Mouse (Mus musculus) midbrain, embryonic 10.5 days (tissue): Measurements from ENCODE around the gene Thap11. TPM values are rescaled to one million over a fixed set of nuclear protein-coding genes. Genes with fewer than 3 reads are reported as not detected.
A peak's percentile ranks its signal among the peaks of the same experiment; 100 is the strongest.
"Not testable (repeated sequence)": the region's sequence is repeated elsewhere in the genome, so short reads cannot be mapped to it uniquely, and the experiment has no call there.

ENCODE experiments used
- DNase-seq: peaks from one replicate; pipeline ENCODE4 v3.0.0-alpha.2; 2017; ENCODE audit warnings: low spot score
- H3K27ac ChIP-seq: fragments of 300-500 bp; sonication (generic); replicated peaks from 2 replicates; pipeline ENCODE4 v1.5.1; 2016; ENCODE audit warnings: mild to moderate bottlenecking
- H3K27me3 ChIP-seq: fragments of 300-500 bp; sonication (generic); 2 replicates; pipeline ENCODE4 v1.6.1; 2016; ENCODE audit warnings: low read depth, mild to moderate bottlenecking; ENCODE audit not compliant: poor library complexity, severe bottlenecking
- H3K36me3 ChIP-seq: fragments of 300-500 bp; sonication (generic); 2 replicates; pipeline ENCODE4 v1.6.1; 2016; ENCODE audit warnings: mild to moderate bottlenecking, moderate library complexity
- H3K4me1 ChIP-seq: fragments of 300-500 bp; sonication (generic); 2 replicates; pipeline ENCODE4 v1.6.1; 2016
- H3K4me3 ChIP-seq: fragments of 300-500 bp; sonication (generic); 2 replicates; pipeline ENCODE4 v1.5.1; 2016; ENCODE audit warnings: mild to moderate bottlenecking, moderate library complexity
- H3K9me3 ChIP-seq: fragments of 300-500 bp; sonication (generic); replicated peaks from 2 replicates; pipeline ENCODE4 v1.6.1; 2016; ENCODE audit warnings: mild to moderate bottlenecking
- WGBS: fragments of 180-500 bp; shearing (Covaris S2); methylation state at CpG from one replicate; pipeline ENCODE4 v1.1.7; 2016; 5-methylcytosine and 5-hydroxymethylcytosine counted together
- polyA plus RNA-seq: library from polyadenylated mRNA; unstranded; fragments of >200 nt; fragmentation: Nextera tagmentation; extraction: Ambion mirVana; gene quantifications from 2 replicates; pipeline ENCODE4 v1.2.1, GENCODE M21; 2016

Gene Thap11
- polyA plus RNA-seq, 1 experiment from 2014 or later = 88.1 TPM

DNA sequence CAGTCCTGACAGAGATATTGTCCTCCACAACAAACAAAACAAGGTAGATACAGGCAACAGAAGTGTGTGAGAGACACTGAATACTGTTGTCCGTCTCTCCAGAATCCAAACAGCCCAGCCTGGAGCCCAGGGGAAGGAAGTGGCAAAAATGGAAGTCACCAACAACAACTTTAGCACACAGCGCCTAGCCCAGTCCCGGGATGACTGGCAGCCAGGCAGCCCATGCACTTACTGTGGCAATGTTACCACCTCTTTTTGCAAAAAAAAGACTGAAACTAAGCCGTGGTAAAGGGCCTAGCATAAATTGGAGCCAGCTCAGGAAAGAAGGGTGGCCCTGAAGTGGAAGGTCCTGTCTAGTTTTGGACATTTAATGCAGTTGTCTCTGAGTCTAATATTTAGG, 28.6 kb upstream of the Thap11 start:
- Histone ChIP-seq H3K27ac (peak overlapping the region; percentile 94), H3K27me3 (no peaks in the 10 kb centered on the region), H3K36me3 (peaks cover 46% of the 10 kb centered on the region), H3K9me3 (no peaks in the 10 kb centered on the region), H3K4me1 (peaks cover 20% of the 10 kb centered on the region), H3K4me3 (peak overlapping the region; percentile 97)
- 18% methylated on average over 4 of the region's 4 CpGs for WGBS
- DNase-seq = no peak

DNA sequence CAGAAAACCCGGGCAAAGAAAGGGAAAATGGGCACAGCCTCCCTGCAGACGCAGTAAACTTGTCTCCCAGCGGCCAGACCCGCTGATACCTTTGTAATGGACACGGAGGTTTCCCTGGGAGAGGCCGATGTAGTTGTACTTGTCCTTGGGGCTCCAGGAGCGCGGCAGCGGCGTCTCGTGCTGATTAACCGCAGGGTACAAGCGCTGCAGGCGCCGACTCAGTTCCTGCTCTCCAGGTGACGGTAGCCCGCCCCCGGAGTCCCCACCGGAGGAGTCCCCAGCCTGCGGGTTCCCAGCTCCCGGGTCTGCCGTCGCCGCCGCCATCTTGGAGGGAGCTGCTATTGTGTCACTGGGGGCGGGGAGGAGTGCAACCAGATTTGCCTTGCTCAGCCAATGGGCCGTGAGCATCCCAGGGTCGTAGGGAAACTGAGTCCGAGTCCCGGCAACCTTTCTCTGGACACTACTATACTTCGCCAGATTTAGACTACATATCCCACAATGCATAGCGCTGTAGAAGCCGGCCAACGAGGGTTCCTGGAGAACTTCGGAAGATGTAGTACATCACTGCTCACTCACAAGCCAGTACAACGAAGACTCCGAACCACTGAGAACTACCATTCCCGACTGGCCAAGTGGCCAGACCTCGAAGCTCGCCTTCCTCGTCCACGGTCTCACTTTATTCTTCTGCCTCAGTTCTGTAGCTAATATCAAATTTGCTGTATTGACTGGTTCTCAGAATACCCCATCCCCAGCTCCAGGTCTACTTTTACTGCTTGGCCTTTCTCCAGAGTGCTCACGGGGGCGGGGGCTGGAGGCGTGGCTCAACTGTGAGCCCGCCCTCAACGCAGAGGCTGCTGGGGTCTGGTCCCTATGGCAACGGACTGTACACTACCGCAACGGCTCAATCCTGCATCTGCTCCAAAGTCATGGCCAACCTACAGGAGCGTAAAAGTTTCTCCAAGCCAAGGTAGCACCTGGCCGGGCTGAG, 27.8 kb upstream of the Thap11 start, which contains the start of the genes Ranbp10 and Tsnaxip1:
TSS of gene Ranbp10 (minus strand) at position 490 of the 988 bp plus-strand sequence.
TSS of gene Tsnaxip1 (plus strand) at position 871 of the 988 bp plus-strand sequence.
- Histone ChIP-seq H3K4me1 (peaks cover 20% of the 10 kb centered on the region), H3K9me3 (no peaks in the 10 kb centered on the region), H3K27me3 (no peaks in the 10 kb centered on the region), H3K36me3 (peaks cover 38% of the 10 kb centered on the region), H3K27ac (peak within 1 kb of the TSS; percentile 94), H3K4me3 (peak within 1 kb of the TSS; percentile 97)
- under 1% methylated on average over 52 of the region's 52 CpGs for WGBS
- DNase-seq = peak; percentile 96

- H3K36me3 ChIP-seq, DNase-seq, H3K9me3 ChIP-seq, H3K4me1 ChIP-seq, H3K4me3 ChIP-seq, H3K27me3 ChIP-seq, H3K27ac ChIP-seq: not testable (repeated sequence)
- WGBS = 83% methylated on average over 2 of the region's 2 CpGs
Measured at GRCm38 (mm10) chr8:105833740-105834139, 21.2 kb upstream of the Thap11 start.

- Histone ChIP-seq H3K27me3 (no peaks in the 10 kb centered on the region), H3K9me3 (no peaks in the 10 kb centered on the region), H3K27ac (no peak overlapping the region), H3K36me3 (no peaks in the 10 kb centered on the region), H3K4me3 (no peak overlapping the region), H3K4me1 (peaks cover 10% of the 10 kb centered on the region; the same call in 1 of the 2 replicates)
- peak; percentile 39 for DNase-seq
- 32% methylated on average over 11 of the region's 11 CpGs for WGBS
Measured at GRCm38 (mm10) chr8:105835318-105835717, 19.6 kb upstream of the Thap11 start.

- peaks cover 12% of the 10 kb centered on the region for H3K36me3 ChIP-seq
- 83% methylated on average over 6 of the region's 6 CpGs for WGBS
- H3K4me1 ChIP-seq = peaks cover 10% of the 10 kb centered on the region; the same call in 1 of the 2 replicates
- no peak overlapping the region for H3K4me3 ChIP-seq
- H3K9me3 ChIP-seq = no peaks in the 10 kb centered on the region
- no peaks in the 10 kb centered on the region for H3K27me3 ChIP-seq
- no peak overlapping the region for H3K27ac ChIP-seq
- DNase-seq = no peak
Measured at GRCm38 (mm10) chr8:105836991-105837390, 17.9 kb upstream of the Thap11 start.

GRCm38 (mm10) chr8:105839209-105839608, 15.7 kb upstream of the Thap11 start:
- DNase-seq = no peak
- no peaks in the 10 kb centered on the region for H3K9me3 ChIP-seq
- H3K27ac ChIP-seq = no peak overlapping the region
- H3K4me3 ChIP-seq = no peak overlapping the region
- peaks cover 33% of the 10 kb centered on the region for H3K36me3 ChIP-seq
- peaks cover 10% of the 10 kb centered on the region; the same call in 1 of the 2 replicates for H3K4me1 ChIP-seq
- WGBS = 90% methylated on average over 5 of the region's 5 CpGs
- no peaks in the 10 kb centered on the region for H3K27me3 ChIP-seq

DNA sequence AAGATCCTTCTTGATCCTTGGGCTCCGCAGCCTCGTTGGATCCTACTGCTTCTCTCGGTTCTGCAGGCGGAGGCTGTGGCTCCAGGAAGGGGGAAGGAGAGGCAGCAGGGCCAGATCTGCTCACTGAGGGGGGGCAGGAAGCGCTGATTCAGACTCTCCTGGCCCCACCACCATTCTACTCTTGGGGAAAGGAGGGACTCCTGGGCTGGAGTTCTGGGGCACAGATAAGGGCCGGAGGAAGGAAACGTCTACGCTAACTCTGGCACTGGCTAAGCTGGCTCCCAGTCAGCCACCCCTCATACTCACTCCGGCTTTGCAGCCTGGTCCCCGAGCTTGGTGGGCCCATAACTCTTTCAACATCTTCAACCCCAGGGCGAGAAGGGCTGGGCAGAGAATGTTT, 8.3 kb upstream of the Thap11 start:
- Histone ChIP-seq H3K27me3 (no peaks in the 10 kb centered on the region), H3K4me3 (no peak overlapping the region), H3K27ac (no peak overlapping the region), H3K9me3 (no peaks in the 10 kb centered on the region), H3K4me1 (peaks cover 13% of the 10 kb centered on the region), H3K36me3 (peaks cover 80% of the 10 kb centered on the region)
- 90% methylated on average over 11 of the region's 11 CpGs for WGBS
- DNase-seq = no peak

GRCm38 (mm10) chr8:105850014-105850413, 4.9 kb upstream of the Thap11 start:
- H3K4me3 ChIP-seq = no peak overlapping the region
- H3K27me3 ChIP-seq = no peaks in the 10 kb centered on the region
- no peaks in the 10 kb centered on the region for H3K9me3 ChIP-seq
- 89% methylated on average over 4 of the region's 4 CpGs for WGBS
- peaks cover 47% of the 10 kb centered on the region for H3K36me3 ChIP-seq
- H3K4me1 ChIP-seq = peaks cover 17% of the 10 kb centered on the region
- DNase-seq = no peak
- H3K27ac ChIP-seq = no peak overlapping the region

- Histone ChIP-seq H3K4me1 (peaks cover 23% of the 10 kb centered on the region), H3K27ac (no peak overlapping the region), H3K36me3 (peaks cover 41% of the 10 kb centered on the region), H3K27me3 (no peaks in the 10 kb centered on the region), H3K9me3 (no peaks in the 10 kb centered on the region), H3K4me3 (peak overlapping the region; percentile 83)
- 84% methylated on average over 7 of the region's 7 CpGs for WGBS
- no peak for DNase-seq
Measured at GRCm38 (mm10) chr8:105850611-105851010, 4.3 kb upstream of the Thap11 start.

GRCm38 (mm10) chr8:105851651-105852143, 3.2 kb upstream of the Thap11 start:
- peaks cover 34% of the 10 kb centered on the region for H3K4me1 ChIP-seq
- H3K4me3 ChIP-seq = peak overlapping the region; percentile 83
- no peaks in the 10 kb centered on the region for H3K27me3 ChIP-seq
- H3K36me3 ChIP-seq = peaks cover 30% of the 10 kb centered on the region
- H3K9me3 ChIP-seq = no peaks in the 10 kb centered on the region
- under 1% methylated on average over 34 of the region's 34 CpGs for WGBS
- H3K27ac ChIP-seq = peak overlapping the region; percentile 87
- DNase-seq = peak; percentile 92

- peak overlapping the region; percentile 83 for H3K4me3 ChIP-seq
- 81% methylated on average over 12 of the region's 12 CpGs for WGBS
- no peak for DNase-seq
Measured at GRCm38 (mm10) chr8:105852146-105852729, 2.7 kb upstream of the Thap11 start.

DNA sequence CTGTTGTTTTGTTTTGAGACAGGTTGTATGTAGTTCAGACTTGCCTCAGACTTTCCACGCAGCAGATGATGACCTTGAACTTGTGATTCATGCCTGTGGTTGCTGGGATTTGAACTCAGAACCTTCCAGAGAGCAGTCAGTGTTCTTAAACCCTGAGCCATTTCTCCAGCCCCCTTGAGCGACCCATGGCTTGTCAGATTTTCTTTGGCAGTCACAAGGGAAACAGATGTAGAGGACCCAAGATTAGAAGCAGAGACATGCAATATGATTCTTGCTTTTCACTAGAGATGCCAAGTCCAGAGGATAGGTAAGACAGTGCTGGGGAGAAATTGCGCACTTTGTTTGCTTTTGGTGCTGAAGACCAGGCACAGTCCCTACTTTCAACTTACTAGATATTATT, 1.8 kb upstream of the Thap11 start, which contains the start of gene Cenpt:
TSS of gene Cenpt (minus strand) at position 101 of the 400 bp plus-strand sequence.
- peak within 1 kb of the TSS; percentile 83; the same call in 1 of the 2 replicates for H3K4me3 ChIP-seq
- peaks cover 49% of the 10 kb centered on the region for H3K4me1 ChIP-seq
- no peak within 1 kb of the TSS for H3K27ac ChIP-seq
- no peaks in the 10 kb centered on the region for H3K9me3 ChIP-seq
- DNase-seq = no peak
- no peaks in the 10 kb centered on the region for H3K27me3 ChIP-seq
- 94% methylated on average over 3 of the region's 3 CpGs for WGBS
- H3K36me3 ChIP-seq = peaks cover 28% of the 10 kb centered on the region

More at GRCm38 (mm10) chr8:105852146-105852729, 2.7 kb upstream of the Thap11 start:
- H3K4me1 ChIP-seq = peaks cover 39% of the 10 kb centered on the region
- no peaks in the 10 kb centered on the region for H3K27me3 ChIP-seq
- H3K27ac ChIP-seq = no peak overlapping the region
- H3K36me3 ChIP-seq = peaks cover 28% of the 10 kb centered on the region
- no peaks in the 10 kb centered on the region for H3K9me3 ChIP-seq
